In genomic region chr10:112159882-112160560, GRCm38 (mm10) we compare ENCODE assay signal across 8 mouse cellular contexts. TPM values are rescaled to one million over a fixed set of nuclear protein-coding genes. Genes with fewer than 3 reads are reported as not detected.
DNase-seq lines count a peak whose midpoint lies in the region; ATAC-seq lines count a peak whose summit lies in the region.
"Not testable (repeated sequence)": the region's sequence is repeated elsewhere in the genome, so short reads cannot be mapped to it uniquely, and the experiment has no call there.

Gene Glipr1l3 (minus strand): TSS chr10:112160327.

- WGBS in intestine, embryonic 16.5 days = 22% methylated on average over 15 of the region's 15 CpGs

- DNase-seq in adrenal gland, adult (ENCODE audit: inconsistent age in 2 of 2, low spot score in 1 of 2) = peak; percentile 66 to 90
- peak; percentile 97 for DNase-seq in embryo, embryonic 10 days (ENCODE audit: low spot score)
- peak; percentile 6 for DNase-seq in gastrocnemius, postnatal 25 days
- DNase-seq in left cerebral cortex, postnatal 10 days (ENCODE audit: extremely low spot score in 1 of 2, low spot score in 2 of 2) = peak; percentile 88 to 93
- DNase-seq in right cerebral cortex, postnatal 10 days (ENCODE audit: low spot score in 2 of 2) = peak; percentile 95 to 96
- DNase-seq in urinary bladder, postnatal 25 days (ENCODE audit: low spot score) = peak; percentile 55

- not testable (repeated sequence) for H3K36me3 ChIP-seq in intestine, embryonic 16.5 days (ENCODE audit: control insufficient read depth, insufficient read depth, low read length)

- H3K9me3 ChIP-seq in intestine, embryonic 16.5 days (ENCODE audit: control insufficient read depth, low read length) = not testable (repeated sequence)

- not testable (repeated sequence) for H3K4me2 ChIP-seq in intestine, embryonic 16.5 days (ENCODE audit: low read depth, low read length)

- H3K4me1 ChIP-seq in intestine, embryonic 16.5 days (ENCODE audit: control insufficient read depth, insufficient read depth, low read length) = not testable (repeated sequence)

- intact Hi-C loops in left cerebral cortex, postnatal 10 days (cut with DNase I) = loop anchor here (5.0 kb wide), 2 partner anchors 98 to 178 kb away; partner anchors contain the start of gene Glipr1l1

- not testable (repeated sequence) for H3K27ac ChIP-seq in intestine, embryonic 16.5 days (ENCODE audit: low read length)

- not testable (repeated sequence) for H3K9ac ChIP-seq in intestine, embryonic 16.5 days (ENCODE audit: low read depth, low read length)

- not testable (repeated sequence) for H3K27me3 ChIP-seq in intestine, embryonic 16.5 days (replicated peaks; ENCODE audit: control insufficient read depth, insufficient read depth, low read length)

- peak; percentile 77 for ATAC-seq in intestine, embryonic 16.5 days
- ATAC-seq in megakaryocyte progenitor cell, adult 5-6 weeks (replicated peaks; ENCODE audit: poor library complexity) = peak; percentile 99

- H3K4me3 ChIP-seq in intestine, embryonic 16.5 days (ENCODE audit: low read length) = not testable (repeated sequence)

RNA-seq across cellular contexts. Expression of gene Glipr1l3, which starts in this region (rescaled TPM):
- not detected for total RNA-seq in gastrocnemius, postnatal 25 days (2021)
- polyA plus RNA-seq in intestine, embryonic 16.5 days (2015; fragmentation: Nextera tagmentation; extraction: Ambion mirVana) = not detected in 2 replicates
- total RNA-seq in left cerebral cortex, postnatal 10 days (2021) = not detected
- total RNA-seq in megakaryocyte progenitor cell, adult 5-6 weeks (2015) = not detected in 2 replicates
- not detected in 2 replicates for total RNA-seq in megakaryocyte progenitor cell, adult 5-6 weeks (2017)

Comparison
In these comparisons a context has a peak if more than half of its experiments do, and no peak if none do; other contexts are left out.
1. Peak in DNase-seq in gastrocnemius, postnatal 25 days; RNA of the gene not detected or under 1 TPM.
2. Peak in ATAC-seq in intestine, embryonic 16.5 days; RNA of the gene not detected or under 1 TPM.
3. Peak in DNase-seq in left cerebral cortex, postnatal 10 days; RNA of the gene not detected or under 1 TPM.
4. Peak in ATAC-seq in megakaryocyte progenitor cell, adult 5-6 weeks; RNA of the gene not detected or under 1 TPM.
5. DNase-seq: peak in every context shown above with its lines; median percentile 97 in embryo, embryonic 10 days; 96 in right cerebral cortex, postnatal 10 days; 90 in left cerebral cortex, postnatal 10 days; 78 in adrenal gland, adult; 55 in urinary bladder, postnatal 25 days; 6 in gastrocnemius, postnatal 25 days.